Mouse (Mus musculus) hindbrain, embryonic 15.5 days (tissue): ENCODE results near the gene Mycs. TPM values are rescaled to one million over a fixed set of nuclear protein-coding genes. Genes with fewer than 3 reads are reported as not detected.

Source experiments
- ATAC-seq: fragments of 200-750 bp; cut with Nextera tagmentation; 2 replicates; pipeline ENCODE4 v1.8.0; 2017; ENCODE audit warnings: low read depth, moderate number of reproducible peaks, moderate TSS enrichment; ENCODE audit not compliant: low FRiP score
- H3K27ac ChIP-seq: fragments of 300-500 bp; sonication (generic); replicated peaks from 2 replicates; pipeline ENCODE4 v1.5.1; 2015; ENCODE audit warnings: mild to moderate bottlenecking, inconsistent platforms
- H3K27me3 ChIP-seq: fragments of 300-500 bp; sonication (generic); 2 replicates; pipeline ENCODE4 v1.6.1; 2015; ENCODE audit warnings: control low read depth, inconsistent platforms
- H3K36me3 ChIP-seq: fragments of 300-500 bp; sonication (generic); 2 replicates; pipeline ENCODE4 v1.6.1; 2015; ENCODE audit warnings: control low read depth, inconsistent platforms
- H3K4me1 ChIP-seq: fragments of 300-500 bp; sonication (generic); replicated peaks from 2 replicates; pipeline ENCODE4 v1.6.1; 2015; ENCODE audit warnings: control low read depth, inconsistent platforms
- H3K4me2 ChIP-seq: fragments of 300-500 bp; sonication (generic); 2 replicates; pipeline ENCODE4 v1.6.1; 2015; ENCODE audit warnings: moderate library complexity, mild to moderate bottlenecking, inconsistent platforms
- H3K4me3 ChIP-seq: fragments of 300-500 bp; sonication (generic); 2 replicates; pipeline ENCODE4 v1.5.1; 2015; ENCODE audit warnings: mild to moderate bottlenecking, inconsistent platforms
- H3K9ac ChIP-seq: fragments of 300-500 bp; sonication (generic); 2 replicates; pipeline ENCODE4 v1.6.1; 2015; ENCODE audit warnings: inconsistent platforms
- H3K9me3 ChIP-seq: fragments of 300-500 bp; sonication (generic); 2 replicates; pipeline ENCODE4 v1.6.1; 2016; ENCODE audit warnings: control low read depth, inconsistent platforms
- WGBS: fragments of 180-500 bp; shearing (Covaris S2); methylation state at CpG from one replicate; pipeline ENCODE4 v1.1.7; 2015; 5-methylcytosine and 5-hydroxymethylcytosine counted together
- polyA plus RNA-seq: library from polyadenylated mRNA; unstranded; fragments of >200 nt; fragmentation: Nextera tagmentation; extraction: Ambion mirVana; gene quantifications from 2 replicates; pipeline ENCODE4 v1.2.1, GENCODE M21; 2015

Mycs gene
- 0.08 TPM in 1 of 2 replicates, not detected in the other for polyA plus RNA-seq

GRCm38 (mm10) chrX:5469165-5469564, at the start of gene Mycs:
Gene Mycs (minus strand): TSS chrX:5469265.
- ATAC-seq: no peak
- WGBS: 92% methylated on average over 3 of the region's 3 CpGs
- no peak within 1 kb of the TSS for H3K27ac ChIP-seq

DNA sequence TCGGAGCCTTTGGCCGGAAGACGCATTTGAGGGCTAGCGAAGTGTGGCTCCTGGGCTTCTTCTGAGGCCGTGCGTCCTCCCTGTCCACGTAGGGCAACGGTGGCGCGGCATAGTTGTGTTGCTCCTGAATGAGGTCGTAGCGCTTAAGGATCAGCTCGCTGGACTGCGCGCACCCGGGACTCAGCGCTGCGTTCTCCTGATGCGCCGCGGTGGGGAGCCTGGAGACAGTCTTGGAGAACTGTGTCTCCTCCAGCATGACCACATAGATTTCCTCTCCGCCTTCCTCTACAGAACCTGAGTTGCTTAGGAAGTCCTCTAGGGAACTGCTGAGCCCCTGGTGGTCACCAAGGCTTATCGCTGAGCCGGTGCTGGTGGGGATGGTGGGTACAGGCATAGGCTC, 1.0 kb downstream of the Mycs start:
- 23% methylated on average over 24 of the region's 24 CpGs for WGBS
- H3K27me3 ChIP-seq: no peaks in the 10 kb centered on the region
- ATAC-seq: peak; percentile 81

More at GRCm38 (mm10) chrX:5469165-5469564, at the start of gene Mycs:
- no peak within 1 kb of the TSS for H3K9ac ChIP-seq
- peak within 1 kb of the TSS; percentile 35 for H3K4me3 ChIP-seq
- no peaks in the 10 kb centered on the region for H3K27me3 ChIP-seq
- no peaks in the 10 kb centered on the region for H3K9me3 ChIP-seq
- peak within 1 kb of the TSS; percentile 59 for H3K4me2 ChIP-seq
- H3K36me3 ChIP-seq: no peaks in the 10 kb centered on the region
- no peaks in the 10 kb centered on the region for H3K4me1 ChIP-seq

More for the DNA sequence above, 1.0 kb downstream of the Mycs start:
- Histone ChIP-seq H3K36me3 (no peaks in the 10 kb centered on the region), H3K9me3 (no peaks in the 10 kb centered on the region), H3K27ac (no peak overlapping the region), H3K4me1 (no peaks in the 10 kb centered on the region), H3K4me2 (peak overlapping the region; percentile 59), H3K4me3 (peak overlapping the region; percentile 35), H3K9ac (no peak overlapping the region)

Other genes with a start within 250 kb of the Mycs start
- not detected in 2 replicates for gene Btbd35f7, start 199.8 kb upstream of the Mycs start, polyA plus RNA-seq